Mouse (Mus musculus): ENCODE measurements at regions not wholly inside any gene's neighbourhood (a gene's known extent, or its start where the extent isn't known, plus 50 kb on each side); places are given as distances from the start of the nearest gene placed in this dataset.

DNA sequence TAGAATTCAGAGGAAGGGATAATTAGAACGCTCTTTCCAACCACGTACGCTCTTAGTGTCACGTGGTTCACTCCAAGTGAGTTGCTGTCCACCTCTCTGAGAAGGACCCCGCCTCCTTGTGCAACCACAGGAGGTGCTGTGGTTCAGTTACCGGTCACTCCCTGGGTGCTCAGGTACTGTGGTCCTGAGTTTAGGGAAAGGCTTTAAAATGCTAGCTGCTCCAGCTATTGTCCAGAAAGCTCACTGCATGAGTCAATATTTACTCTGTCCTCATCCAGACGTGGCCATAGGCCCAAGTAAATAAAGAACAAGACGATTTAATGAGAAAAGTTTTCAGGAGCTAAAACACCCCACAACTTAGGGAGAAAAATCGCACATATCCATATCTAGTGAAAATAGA lies 248.1 kb upstream of the Fat1 start:
- TF ChIP-seq EP300 (IDR thresholded peaks at IDR 0.05; ENCODE audit: low read depth): no peak
- TF ChIP-seq CTCF (IDR thresholded peaks at IDR 0.05; ENCODE audit: low read depth): no peak

All from heart, postnatal 0 days (tissue).